ENCODE assay signal across 22 mouse cellular contexts in genomic region chr12:73958830-73959229, GRCm38 (mm10). TPM values are rescaled to one million over a fixed set of nuclear protein-coding genes. Genes with fewer than 3 reads are reported as not detected.
"Had no signal": no experiment of that assay in that cellular context is flagged by ENCODE, and none has a peak within 500 bp of the region (broad histone marks: within the 10 kb centered on the region; RNA-seq: fewer than 3 reads in every experiment).

No protein-coding gene starts in this region.

- H3K27ac ChIP-seq: lung, embryonic 15.5 days; macrophage; midbrain, embryonic 13.5 days; midbrain, embryonic 15.5 days; neural tube, embryonic 12.5 days had no signal

- H3K36me3 ChIP-seq: lung, embryonic 15.5 days; midbrain, embryonic 13.5 days; midbrain, embryonic 15.5 days; neural tube, embryonic 12.5 days had no signal

- H3K27me3 ChIP-seq: lung, embryonic 15.5 days; megakaryocyte, embryonic 14.5 days; midbrain, embryonic 15.5 days; neural tube, embryonic 12.5 days had no signal

- H3K4me1 ChIP-seq: midbrain, embryonic 13.5 days; midbrain, embryonic 15.5 days; neural tube, embryonic 12.5 days had no signal

- H3K4me3 ChIP-seq: lung, embryonic 15.5 days; megakaryocyte, embryonic 14.5 days; midbrain, embryonic 13.5 days; midbrain, embryonic 15.5 days; neural tube, embryonic 12.5 days had no signal

- DNase-seq: liver, postnatal 0 days; lung, adult 2 months; lung, postnatal 14 days; lung, postnatal 36 days; right cerebral cortex, adult 18-20 months; right cerebral cortex, postnatal 25 days; right cerebral cortex, postnatal 4 days; spleen, adult 18-20 months; thymus, adult 18-20 months; thymus, postnatal 14 days; thymus, postnatal 36 days had no signal

- H3K9me3 ChIP-seq: lung, embryonic 15.5 days; megakaryocyte, embryonic 14.5 days; midbrain, embryonic 13.5 days; midbrain, embryonic 15.5 days; neural tube, embryonic 12.5 days had no signal

RNA-seq across cellular contexts. Expression of gene Gm49321, which starts 21.4 kb away (rescaled TPM):
- total RNA-seq: midbrain, postnatal 0 days; monocyte, adult 5-6 weeks; neutrophil, adult 5-6 weeks had no signal
- polyA plus RNA-seq: lung, adult 2 months; macrophage; small intestine, adult 2 months had no signal

RNA-seq across cellular contexts. Expression of gene Syt16, which starts 38.6 kb away (rescaled TPM):
- total RNA-seq: megakaryocyte progenitor cell, adult 5-6 weeks; monocyte, adult 5-6 weeks; neutrophil, adult 5-6 weeks had no signal
- polyA plus RNA-seq: liver, postnatal 0 days; lung, adult 2 months; macrophage; small intestine, adult 2 months had no signal
